Mouse (Mus musculus): ENCODE measurements at regions not wholly inside any gene's neighbourhood (a gene's known extent, or its start where the extent isn't known, plus 50 kb on each side); places are given as distances from the start of the nearest gene placed in this dataset.
A peak's percentile ranks its signal among the peaks of the same experiment; 100 is the strongest.
"Not testable (repeated sequence)": the region's sequence is repeated elsewhere in the genome, so short reads cannot be mapped to it uniquely, and the experiment has no call there.

DNA sequence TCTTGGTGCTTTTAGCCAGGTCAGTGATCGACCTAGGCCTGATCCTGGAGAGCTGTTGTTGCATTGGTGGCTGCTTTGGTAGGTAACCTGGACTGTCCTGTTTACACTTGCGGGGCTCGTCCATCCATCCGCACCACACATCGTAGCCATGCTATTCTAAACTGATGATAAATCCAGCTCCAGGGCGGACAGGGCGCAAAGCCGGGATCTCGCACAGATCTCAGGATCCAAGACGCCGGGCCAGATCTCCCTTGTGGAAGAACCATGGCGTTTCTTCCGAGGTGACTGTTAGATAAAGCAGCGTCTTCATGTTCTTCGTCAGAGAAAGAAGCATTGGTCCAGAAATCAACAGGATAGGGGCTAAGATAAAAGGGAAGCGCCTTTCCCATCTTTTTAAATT is 115.6 kb downstream of the Sec16b start:
- DNase-seq: not testable (repeated sequence)

- DNase-seq: peak; percentile 10 to 17
Measured at GRCm38 (mm10) chr1:157632586-157632985, 126.1 kb downstream of the Sec16b start.

- no peak for DNase-seq
Measured at GRCm38 (mm10) chr1:157633470-157633869, 126.9 kb downstream of the Sec16b start.

DNA sequence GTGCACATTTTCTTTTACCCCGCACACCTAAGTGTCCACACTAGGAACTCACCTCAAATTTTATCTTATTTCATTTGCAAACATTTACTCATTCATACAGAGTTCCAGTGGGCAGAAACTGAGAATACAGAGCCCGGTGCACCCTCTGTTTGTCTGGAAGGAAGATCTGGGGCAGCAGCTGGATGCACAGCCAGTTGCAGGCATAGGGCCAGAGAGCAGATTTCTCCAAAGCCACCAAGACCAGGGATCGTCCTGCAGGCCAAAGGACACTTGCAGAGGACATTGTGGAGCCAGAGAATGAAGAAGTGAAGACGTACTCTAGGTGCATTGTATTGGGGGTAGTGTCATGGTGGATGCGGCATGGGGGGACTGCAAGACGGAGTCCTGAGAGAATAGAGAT is 129.2 kb downstream of the Sec16b start:
- DNase-seq: peak; percentile 82 to 87

DNA sequence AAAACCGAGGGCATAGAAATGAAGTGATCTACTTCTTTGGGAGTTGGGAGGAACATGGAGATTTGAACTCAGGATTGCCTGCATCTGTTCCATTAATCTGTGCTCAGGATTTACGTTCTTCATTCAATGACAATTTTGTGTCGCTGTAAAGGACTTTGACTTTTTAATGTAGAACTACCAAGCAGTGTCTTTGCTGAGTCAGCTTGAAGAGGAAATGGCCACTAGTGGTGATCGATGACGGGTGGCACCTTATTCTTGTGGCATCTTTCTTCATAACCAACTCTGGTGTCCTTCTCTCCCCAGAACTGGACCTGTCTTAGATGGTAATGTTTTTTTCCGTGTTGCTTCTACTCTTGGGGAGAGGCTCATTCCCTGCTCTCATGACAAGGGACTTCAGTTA is 137.0 kb downstream of the Sec16b start:
- DNase-seq: no peak

DNA sequence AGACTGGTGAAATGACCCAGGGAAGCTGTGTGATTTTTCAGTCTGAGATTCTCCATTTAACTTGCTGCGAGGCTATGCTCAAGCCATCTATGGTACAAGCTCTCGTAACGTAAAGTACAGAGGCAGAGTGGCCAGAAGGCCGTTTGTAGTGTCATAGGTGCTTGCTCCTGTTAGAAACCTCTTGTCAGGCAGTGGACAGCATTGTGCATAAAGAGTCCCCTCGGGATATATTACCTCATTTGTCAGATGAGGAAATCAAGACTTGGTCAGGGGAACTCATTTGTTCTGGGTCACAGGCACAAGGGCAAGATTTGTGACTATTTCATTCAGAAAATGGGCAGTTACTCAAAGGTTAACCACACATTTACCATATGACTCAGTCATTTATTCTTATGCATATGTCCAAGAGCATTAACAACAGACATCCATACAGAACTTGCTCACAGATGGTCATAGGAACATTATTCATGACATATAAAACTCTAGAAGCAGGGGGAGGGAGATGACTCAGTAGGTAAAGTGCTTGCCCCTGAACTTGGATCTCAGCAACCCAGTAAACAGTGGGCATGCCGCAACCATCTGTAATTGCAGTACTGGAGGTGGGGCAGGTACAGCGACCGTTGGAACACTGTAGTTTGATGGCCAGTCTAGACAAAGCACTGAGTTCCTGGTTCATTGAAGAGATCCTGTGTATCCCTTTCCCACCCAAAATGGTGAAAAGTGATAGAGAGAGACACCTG is 139.3 kb downstream of the Sec16b start:
- DNase-seq: no peak

GRCm38 (mm10) chr1:157655446-157655845 is 148.9 kb downstream of the Sec16b start:
- no peak for DNase-seq

- DNase-seq: no peak
Measured at GRCm38 (mm10) chr1:157669626-157670025, 163.1 kb downstream of the Sec16b start.

DNA sequence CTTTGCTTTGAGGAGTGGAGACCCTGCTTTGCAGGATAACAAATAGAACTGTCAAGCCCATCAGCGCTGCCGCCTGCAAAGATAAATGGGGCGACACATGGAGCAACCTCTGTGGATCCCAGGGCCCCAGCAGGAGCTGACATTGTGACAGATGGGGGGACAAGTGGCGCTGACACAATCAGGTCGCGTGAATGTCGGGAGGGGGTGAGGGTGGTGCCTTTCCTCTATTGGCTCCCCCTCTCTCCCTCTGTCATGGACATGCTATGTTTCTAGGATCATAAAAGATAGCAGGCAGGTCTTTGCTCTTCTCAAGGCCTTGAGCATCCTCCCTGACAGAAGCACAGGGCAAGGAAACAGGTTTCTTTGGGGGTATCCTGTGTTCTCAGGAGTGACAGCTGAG is 177.8 kb downstream of the Sec16b start:
- peak; percentile 58 to 78 for DNase-seq

DNA sequence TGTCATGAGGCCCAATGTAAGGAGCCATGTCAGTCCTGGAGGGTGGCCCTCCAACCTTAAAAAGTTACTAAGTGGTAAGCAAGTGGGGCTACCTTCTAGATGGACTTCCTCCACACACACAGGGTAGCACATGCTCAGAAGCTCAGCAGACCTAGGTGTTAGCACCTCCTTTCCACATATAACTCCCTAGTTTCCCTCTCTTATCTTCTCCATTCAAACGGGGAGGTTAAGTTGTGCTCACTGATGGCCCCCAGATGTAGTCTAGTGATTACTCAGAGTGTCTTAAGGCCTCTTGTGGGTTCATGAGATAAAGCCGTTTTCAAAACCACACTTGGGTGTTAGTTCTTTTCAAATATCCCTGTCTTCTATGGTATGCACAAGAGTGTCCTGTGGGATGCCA is 188.7 kb downstream of the Sec16b start:
- DNase-seq: no peak

GRCm38 (mm10) chr1:157703639-157704038 is 197.1 kb downstream of the Sec16b start:
- no peak for DNase-seq

DNA sequence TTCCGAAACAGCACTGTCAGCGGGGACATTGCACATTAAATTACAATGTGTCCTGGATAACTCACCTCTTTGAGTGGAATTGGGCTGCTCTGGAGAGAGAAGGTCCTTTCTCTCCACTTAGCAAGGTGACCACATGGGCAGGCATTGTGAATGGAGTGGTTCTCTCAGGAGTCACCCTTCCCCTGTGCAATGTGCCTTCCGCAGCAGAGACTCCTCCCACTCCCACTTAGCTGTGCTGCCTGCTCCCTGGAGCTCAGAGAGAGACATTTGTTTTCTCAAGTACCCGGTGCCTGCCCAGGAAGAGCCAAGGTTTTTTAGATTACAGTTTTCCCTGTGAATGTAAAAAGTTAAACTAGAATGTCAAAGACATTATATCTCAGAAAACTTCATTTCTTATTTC is 198.8 kb downstream of the Sec16b start:
- no peak for DNase-seq

- DNase-seq: no peak
Measured at GRCm38 (mm10) chr1:157707256-157707655, 200.7 kb downstream of the Sec16b start.

- DNase-seq: peak; percentile 69 to 78
Measured at GRCm38 (mm10) chr1:157709117-157709516, 202.6 kb downstream of the Sec16b start.

GRCm38 (mm10) chr1:157710870-157711269 is 204.3 kb downstream of the Sec16b start:
- no peak for DNase-seq

- DNase-seq: peak; percentile 15 to 33
Measured at GRCm38 (mm10) chr1:157712519-157712918, 206.0 kb downstream of the Sec16b start.

- DNase-seq: peak; percentile 86 to 91
Measured at GRCm38 (mm10) chr1:157713851-157714250, 207.3 kb downstream of the Sec16b start.

DNA sequence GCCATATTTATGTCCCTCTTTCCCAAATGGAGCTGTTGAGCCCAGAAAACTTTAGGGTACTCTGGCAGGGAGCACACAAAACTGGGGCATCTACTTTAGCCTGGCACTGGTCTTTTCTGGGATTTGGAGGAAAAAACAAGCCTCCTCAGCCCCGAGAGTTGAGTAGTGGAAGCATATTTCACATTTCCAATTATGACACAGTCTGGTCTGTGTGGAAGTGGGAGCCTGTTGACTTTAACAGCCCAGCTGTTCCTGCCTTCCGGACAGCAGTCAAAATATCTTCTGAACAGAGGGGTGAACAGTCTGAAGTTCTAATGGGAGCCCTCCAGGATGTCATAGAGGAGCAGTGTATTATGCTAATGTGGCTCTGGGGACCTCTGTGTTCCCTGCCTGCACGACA is 209.1 kb downstream of the Sec16b start:
- no peak for DNase-seq

DNA sequence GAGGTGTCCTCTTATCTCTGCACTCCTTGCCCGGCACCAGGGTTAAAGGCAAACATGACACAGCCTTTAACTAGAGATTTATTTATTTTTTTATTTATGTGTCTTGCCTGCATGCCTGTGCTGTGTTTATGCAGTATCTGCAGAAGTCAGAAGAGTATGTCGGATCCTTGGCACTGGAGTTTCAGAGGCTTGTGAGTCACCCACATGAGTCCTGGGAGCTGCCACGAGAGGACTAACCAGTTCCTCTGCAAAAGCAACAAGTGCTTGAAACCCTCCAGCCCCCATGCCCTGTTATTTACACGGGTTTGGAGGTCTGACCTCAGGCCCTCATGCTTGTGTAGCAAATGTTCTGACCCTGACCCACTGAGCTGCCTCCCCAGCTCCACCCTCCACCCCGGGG is 210.6 kb downstream of the Sec16b start:
- DNase-seq: no peak

DNA sequence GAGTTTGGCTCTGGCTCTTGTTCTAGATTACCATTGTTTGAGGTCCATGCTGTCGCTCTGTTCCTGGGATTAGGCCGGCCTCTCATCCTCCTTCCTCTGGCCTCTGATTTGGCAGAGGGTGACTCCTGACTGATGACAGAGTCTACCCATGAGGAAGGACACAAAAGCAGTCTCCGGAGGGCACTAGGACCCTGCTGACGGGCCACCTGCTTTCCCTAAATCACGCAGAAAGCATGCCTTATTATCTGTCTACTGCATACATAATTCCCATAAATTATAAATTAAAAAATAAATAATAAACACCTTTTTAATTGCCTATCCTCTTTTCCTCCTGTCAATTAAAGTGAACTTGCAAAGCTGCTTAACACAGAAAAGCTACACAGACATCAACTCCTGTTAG is 215.4 kb downstream of the Sec16b start:
- DNase-seq: peak in 1 of 2 experiments; percentile 7

- no peak for DNase-seq
Measured at GRCm38 (mm10) chr1:157731124-157731523, 224.6 kb downstream of the Sec16b start.

- no peak for DNase-seq
Measured at GRCm38 (mm10) chr1:157740725-157741665, 234.5 kb downstream of the Sec16b start.

- DNase-seq: peak; percentile 89 to 93
Measured at GRCm38 (mm10) chr1:157745611-157746010, 239.1 kb downstream of the Sec16b start.

Measured in cerebellum, postnatal 10 days (tissue).